Comparison of ENCODE assay signal across 12 mouse cellular contexts in the genomic region with DNA sequence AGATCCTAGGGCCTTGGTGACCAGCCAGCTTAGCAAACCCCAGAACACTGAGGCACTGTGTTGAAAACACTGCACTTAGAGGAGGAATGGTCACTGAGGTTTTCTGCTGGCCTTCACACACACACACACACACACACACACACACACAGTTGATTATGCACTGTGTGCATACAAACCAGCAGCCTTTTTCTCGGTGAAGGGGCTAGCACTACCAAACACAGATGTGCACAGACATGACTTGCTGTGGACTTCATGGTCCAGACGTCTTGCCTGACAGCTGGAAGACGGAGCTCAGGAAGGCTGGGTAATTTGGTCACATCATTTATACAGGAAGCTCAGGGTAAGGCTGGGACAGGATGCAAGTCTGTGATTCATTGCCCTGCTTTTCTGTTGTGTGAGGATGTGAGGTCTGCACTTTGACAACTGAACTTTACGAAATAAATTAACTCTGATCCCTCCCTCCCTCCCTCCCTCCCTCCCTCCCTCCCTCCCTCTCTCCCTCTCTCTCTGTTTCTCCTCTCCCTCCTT. TPM values are rescaled to one million over a fixed set of nuclear protein-coding genes. Genes with fewer than 3 reads are reported as not detected.
DNase-seq lines count a peak whose midpoint lies in the region; ATAC-seq lines count a peak whose summit lies in the region.
"Had no signal": no experiment of that assay in that cellular context is flagged by ENCODE, and none has a peak within 500 bp of the region (broad histone marks: within the 10 kb centered on the region; RNA-seq: fewer than 3 reads in every experiment).

No protein-coding gene starts in this region.

- 57% methylated on average over 4 of the region's 4 CpGs for WGBS in forebrain, embryonic 10.5 days
- 57% methylated on average over 4 of the region's 4 CpGs for WGBS in forebrain, embryonic 12.5 days
- 62% methylated on average over 4 of the region's 4 CpGs for WGBS in midbrain, embryonic 12.5 days
- 49% methylated on average over 4 of the region's 4 CpGs for WGBS in midbrain, embryonic 16.5 days

- DNase-seq in forebrain, embryonic 10.5 days (ENCODE audit: extremely low spot score, low spot score): no peak
- peak; percentile 12 to 35 for DNase-seq in kidney, postnatal 4 days
- DNase-seq in cerebellum, adult 18-20 months: no peak
- no peak for DNase-seq in gastrocnemius, postnatal 25 days
- DNase-seq in gastrocnemius, adult 8-10 months (ENCODE audit: low spot score in 2 of 2): no peak
- DNase-seq: adrenal gland, adult 2 months had no signal

- H3K9ac ChIP-seq in forebrain, embryonic 12.5 days: no peak overlapping the region
- H3K9ac ChIP-seq in midbrain, embryonic 12.5 days (replicated peaks): no peak overlapping the region
- no peak overlapping the region for H3K9ac ChIP-seq in midbrain, embryonic 16.5 days (ENCODE audit: low read depth, low read length)
- H3K9ac ChIP-seq: embryonic facial prominence, embryonic 13.5 days; heart, embryonic 13.5 days; intestine, embryonic 15.5 days had no signal

- peak overlapping the region; percentile 76 for H3K27ac ChIP-seq in forebrain, embryonic 10.5 days
- H3K27ac ChIP-seq in forebrain, embryonic 12.5 days: no peak overlapping the region
- H3K27ac ChIP-seq in midbrain, embryonic 12.5 days (replicated peaks): no peak overlapping the region; the same call in 1 of the 2 replicates
- no peak overlapping the region for H3K27ac ChIP-seq in midbrain, embryonic 16.5 days (ENCODE audit: low read length)
- H3K27ac ChIP-seq: embryonic facial prominence, embryonic 13.5 days; heart, embryonic 13.5 days; intestine, embryonic 15.5 days had no signal

- ATAC-seq in forebrain, embryonic 12.5 days (ENCODE audit: low FRiP score): no peak
- peak; percentile 24; the same call in 1 of the 2 replicates for ATAC-seq in midbrain, embryonic 12.5 days (ENCODE audit: low FRiP score, low read depth)
- no peak for ATAC-seq in midbrain, embryonic 16.5 days
- ATAC-seq: intestine, embryonic 15.5 days had no signal

- H3K27me3 ChIP-seq in forebrain, embryonic 10.5 days (ENCODE audit: poor library complexity, severe bottlenecking): no peaks in the 10 kb centered on the region
- no peaks in the 10 kb centered on the region for H3K27me3 ChIP-seq in forebrain, embryonic 12.5 days
- H3K27me3 ChIP-seq in midbrain, embryonic 12.5 days: no peaks in the 10 kb centered on the region
- no peaks in the 10 kb centered on the region for H3K27me3 ChIP-seq in midbrain, embryonic 16.5 days (ENCODE audit: control insufficient read depth, insufficient read depth, low read depth, low read length)
- H3K27me3 ChIP-seq: embryonic facial prominence, embryonic 13.5 days; intestine, embryonic 15.5 days had no signal

- H3K4me3 ChIP-seq in forebrain, embryonic 10.5 days: no peak overlapping the region
- no peak overlapping the region for H3K4me3 ChIP-seq in forebrain, embryonic 12.5 days (replicated peaks)
- H3K4me3 ChIP-seq in midbrain, embryonic 12.5 days: no peak overlapping the region
- no peak overlapping the region for H3K4me3 ChIP-seq in midbrain, embryonic 16.5 days (ENCODE audit: low read depth, low read length)
- H3K4me3 ChIP-seq: embryonic facial prominence, embryonic 13.5 days; heart, embryonic 13.5 days; intestine, embryonic 15.5 days had no signal

- no peak overlapping the region for H3K4me2 ChIP-seq in forebrain, embryonic 12.5 days
- H3K4me2 ChIP-seq in midbrain, embryonic 12.5 days (replicated peaks): no peak overlapping the region
- H3K4me2 ChIP-seq in midbrain, embryonic 16.5 days (ENCODE audit: low read length): no peak overlapping the region
- H3K4me2 ChIP-seq: embryonic facial prominence, embryonic 13.5 days; heart, embryonic 13.5 days; intestine, embryonic 15.5 days had no signal

- H3K9me3 ChIP-seq in forebrain, embryonic 10.5 days: no peaks in the 10 kb centered on the region
- no peaks in the 10 kb centered on the region for H3K9me3 ChIP-seq in forebrain, embryonic 12.5 days
- no peaks in the 10 kb centered on the region for H3K9me3 ChIP-seq in midbrain, embryonic 12.5 days
- H3K9me3 ChIP-seq in midbrain, embryonic 16.5 days (replicated peaks; ENCODE audit: control insufficient read depth, low read length, poor library complexity, severe bottlenecking): no peaks in the 10 kb centered on the region
- H3K9me3 ChIP-seq: embryonic facial prominence, embryonic 13.5 days; heart, embryonic 13.5 days; intestine, embryonic 15.5 days had no signal

- H3K36me3 ChIP-seq in forebrain, embryonic 10.5 days (replicated peaks): no peaks in the 10 kb centered on the region
- no peaks in the 10 kb centered on the region for H3K36me3 ChIP-seq in forebrain, embryonic 12.5 days (replicated peaks)
- no peaks in the 10 kb centered on the region for H3K36me3 ChIP-seq in midbrain, embryonic 12.5 days
- H3K36me3 ChIP-seq in midbrain, embryonic 16.5 days (ENCODE audit: control insufficient read depth, insufficient read depth, low read length): no peaks in the 10 kb centered on the region
- H3K36me3 ChIP-seq: embryonic facial prominence, embryonic 13.5 days; intestine, embryonic 15.5 days had no signal

- H3K4me1 ChIP-seq in forebrain, embryonic 10.5 days: peaks cover 22% of the 10 kb centered on the region
- no peaks in the 10 kb centered on the region for H3K4me1 ChIP-seq in forebrain, embryonic 12.5 days
- 0 out of 2 replicates have a peak, but pooled peaks cover 2% of the 10 kb centered on the region for H3K4me1 ChIP-seq in midbrain, embryonic 12.5 days
- no peaks in the 10 kb centered on the region for H3K4me1 ChIP-seq in midbrain, embryonic 16.5 days (ENCODE audit: control insufficient read depth, insufficient read depth, low read length)
- H3K4me1 ChIP-seq: intestine, embryonic 15.5 days had no signal

RNA-seq across cellular contexts. Expression of a gene that starts 58.6 kb away (rescaled TPM):
- 10.2 and 10.6 TPM in 2 replicates for polyA plus RNA-seq in forebrain, embryonic 10.5 days (2016; fragmentation: Nextera tagmentation; extraction: Ambion mirVana)
- polyA plus RNA-seq in forebrain, embryonic 12.5 days (2016; fragmentation: Nextera tagmentation; extraction: Ambion mirVana): 8.9 and 10.4 TPM in 2 replicates
- polyA plus RNA-seq in midbrain, embryonic 12.5 days (2016; fragmentation: Nextera tagmentation; extraction: Ambion mirVana): 9.0 and 10.2 TPM in 2 replicates
- polyA plus RNA-seq in midbrain, embryonic 16.5 days (2015; fragmentation: Nextera tagmentation; extraction: Ambion mirVana): 3.8 and 4.5 TPM in 2 replicates
- total RNA-seq in gastrocnemius, postnatal 25 days (2021): 1 to 10 TPM; 6.5 to 7.7 TPM
- 1 to 10 TPM; 7.6 to 8.7 (median 8.0) TPM for total RNA-seq in gastrocnemius, adult 8-10 months (2022)

Comparison
In these comparisons a context has a peak if more than half of its experiments do, and no peak if none do; other contexts are left out.
1. DNase-seq: peak in kidney, postnatal 4 days (2 of 2); none in forebrain, embryonic 10.5 days (single experiment), cerebellum, adult 18-20 months (0 of 2), gastrocnemius, postnatal 25 days (single experiment) and gastrocnemius, adult 8-10 months (0 of 2).